Mouse (Mus musculus): ENCODE results near the gene Ifnb1. TPM values are rescaled to one million over a fixed set of nuclear protein-coding genes. Genes with fewer than 3 reads are reported as not detected.
"Not testable (repeated sequence)": the region's sequence is repeated elsewhere in the genome, so short reads cannot be mapped to it uniquely, and the experiment has no call there.

The Ifnb1 gene
- polyA plus RNA-seq (2012; ENCODE audit: insufficient read depth, insufficient read length, missing spikeins): not detected in 2 replicates

DNA sequence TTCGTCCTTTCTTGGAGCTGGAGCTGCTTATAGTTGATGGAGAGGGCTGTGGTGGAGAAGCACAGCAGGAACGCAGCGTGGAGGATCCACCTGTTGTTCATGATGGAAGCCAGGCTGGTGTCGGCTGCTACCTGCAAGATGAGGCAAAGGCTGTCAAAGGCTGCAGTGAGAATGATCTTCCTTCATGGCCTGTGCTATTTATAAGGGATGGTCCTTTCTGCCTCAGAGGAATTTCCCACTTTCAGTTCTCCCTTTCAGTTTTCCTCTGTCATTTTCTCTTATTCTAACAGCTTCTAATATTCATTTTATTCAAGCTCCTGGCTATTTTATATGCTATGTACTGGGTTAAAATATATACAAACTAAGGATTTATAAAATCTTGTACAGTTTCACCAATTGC lies at the start of gene Ifnb1:
Gene Ifnb1, minus strand, starts transcription at position 101 of the 400 bp plus-strand sequence.
- H3K4me1 ChIP-seq (ENCODE audit: control insufficient read depth, insufficient read depth, low read length): peaks cover 11% of the 10 kb centered on the region
- TF ChIP-seq CTCF (IDR thresholded peaks at IDR 0.05; ENCODE audit: low read depth, low read length) (no peak), POLR2A (IDR thresholded peaks at IDR 0.05; ENCODE audit: borderline replicate concordance, low read depth, low read length) (no peak)
- H3K4me3 ChIP-seq (ENCODE audit: insufficient read depth, low read length): no peak within 1 kb of the TSS
- H3K27ac ChIP-seq (ENCODE audit: insufficient read depth, low read depth, low read length): no peak within 1 kb of the TSS

DNA sequence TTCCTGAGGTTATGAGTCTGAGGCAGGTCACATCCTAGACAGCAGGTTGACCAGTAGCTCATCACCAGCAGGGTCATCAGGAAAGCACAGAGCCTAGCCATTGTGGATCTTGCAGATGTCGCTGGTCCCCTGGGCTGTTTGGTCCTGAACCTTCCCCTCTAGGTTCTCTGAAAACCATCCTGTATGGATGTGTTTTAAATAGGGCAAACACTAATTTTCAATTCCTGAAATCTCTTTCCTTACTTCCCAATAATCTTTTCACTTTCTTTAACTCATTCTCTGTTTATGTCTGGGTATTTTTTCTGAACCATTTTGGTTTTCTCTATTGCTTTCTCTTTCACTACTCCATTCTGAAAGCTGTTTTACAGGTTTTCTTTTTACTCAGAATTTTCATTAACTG lies 49.1 kb upstream of the Ifnb1 start, which contains the start of gene Ifna14:
Gene Ifna14, minus strand, starts transcription at position 101 of the 400 bp plus-strand sequence.
- TF ChIP-seq CTCF (IDR thresholded peaks at IDR 0.05; ENCODE audit: low read depth, low read length): no peak
- no peak for TF ChIP-seq POLR2A (IDR thresholded peaks at IDR 0.05; ENCODE audit: borderline replicate concordance, low read depth, low read length)
- no peak within 1 kb of the TSS for H3K4me3 ChIP-seq (ENCODE audit: insufficient read depth, low read length)
- H3K27ac ChIP-seq (ENCODE audit: insufficient read depth, low read depth, low read length): no peak within 1 kb of the TSS
- peaks cover 2% of the 10 kb centered on the region; the same call in 1 of the 2 replicates for H3K4me1 ChIP-seq (ENCODE audit: control insufficient read depth, insufficient read depth, low read length)

DNA sequence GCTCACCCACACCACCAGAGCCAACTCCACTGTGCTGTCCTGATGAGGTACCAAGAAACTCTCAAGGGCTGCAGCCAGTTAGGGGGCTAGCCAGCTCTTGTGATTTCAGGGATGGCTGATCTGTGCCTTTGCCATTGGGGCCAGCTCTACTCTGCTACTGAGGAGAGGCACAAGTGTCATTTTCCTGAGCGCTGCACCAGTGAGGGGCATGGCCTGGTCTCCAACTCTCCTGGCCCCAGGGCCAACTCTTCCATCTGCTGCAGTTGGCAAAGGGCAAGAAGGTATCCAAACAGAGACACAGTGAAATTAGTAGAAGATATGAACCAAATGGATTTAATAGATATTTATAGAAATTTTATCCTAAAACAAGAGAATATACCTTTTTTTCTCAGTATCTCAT lies 39.2 kb upstream of the Ifnb1 start:
- Histone ChIP-seq H3K4me1 (ENCODE audit: control insufficient read depth, insufficient read depth, low read length) (no peaks in the 10 kb centered on the region), H3K27ac (ENCODE audit: insufficient read depth, low read depth, low read length) (no peak overlapping the region), H3K4me3 (ENCODE audit: insufficient read depth, low read length) (no peak overlapping the region)
- TF ChIP-seq POLR2A (IDR thresholded peaks at IDR 0.05; ENCODE audit: borderline replicate concordance, low read depth, low read length) (no peak), CTCF (IDR thresholded peaks at IDR 0.05; ENCODE audit: low read depth, low read length) (no peak)

DNA sequence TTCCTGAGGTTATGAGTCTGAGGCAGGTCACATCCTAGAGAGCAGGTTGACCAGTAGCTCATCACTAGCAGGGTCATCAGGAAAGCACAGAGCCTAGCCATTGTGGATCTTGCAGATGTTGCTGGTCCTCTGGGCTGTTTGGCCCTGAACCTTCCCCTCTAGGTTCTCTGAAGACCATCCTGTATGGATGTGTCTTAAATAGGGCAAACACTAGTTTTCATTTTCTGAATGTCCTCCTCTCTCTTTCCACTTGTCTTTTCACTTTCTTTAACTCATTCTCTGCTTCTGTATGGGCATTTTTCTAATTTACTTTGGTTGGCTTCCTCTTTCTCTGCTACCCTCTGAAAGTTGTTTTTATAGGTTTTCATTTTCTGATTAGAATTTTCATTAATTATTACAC lies 35.6 kb upstream of the Ifnb1 start, which contains the start of gene Ifna15:
Gene Ifna15, minus strand, starts transcription at position 101 of the 400 bp plus-strand sequence.
- H3K27ac ChIP-seq (ENCODE audit: insufficient read depth, low read depth, low read length); H3K4me1 ChIP-seq (ENCODE audit: control insufficient read depth, insufficient read depth, low read length); H3K4me3 ChIP-seq (ENCODE audit: insufficient read depth, low read length): not testable (repeated sequence)

DNA sequence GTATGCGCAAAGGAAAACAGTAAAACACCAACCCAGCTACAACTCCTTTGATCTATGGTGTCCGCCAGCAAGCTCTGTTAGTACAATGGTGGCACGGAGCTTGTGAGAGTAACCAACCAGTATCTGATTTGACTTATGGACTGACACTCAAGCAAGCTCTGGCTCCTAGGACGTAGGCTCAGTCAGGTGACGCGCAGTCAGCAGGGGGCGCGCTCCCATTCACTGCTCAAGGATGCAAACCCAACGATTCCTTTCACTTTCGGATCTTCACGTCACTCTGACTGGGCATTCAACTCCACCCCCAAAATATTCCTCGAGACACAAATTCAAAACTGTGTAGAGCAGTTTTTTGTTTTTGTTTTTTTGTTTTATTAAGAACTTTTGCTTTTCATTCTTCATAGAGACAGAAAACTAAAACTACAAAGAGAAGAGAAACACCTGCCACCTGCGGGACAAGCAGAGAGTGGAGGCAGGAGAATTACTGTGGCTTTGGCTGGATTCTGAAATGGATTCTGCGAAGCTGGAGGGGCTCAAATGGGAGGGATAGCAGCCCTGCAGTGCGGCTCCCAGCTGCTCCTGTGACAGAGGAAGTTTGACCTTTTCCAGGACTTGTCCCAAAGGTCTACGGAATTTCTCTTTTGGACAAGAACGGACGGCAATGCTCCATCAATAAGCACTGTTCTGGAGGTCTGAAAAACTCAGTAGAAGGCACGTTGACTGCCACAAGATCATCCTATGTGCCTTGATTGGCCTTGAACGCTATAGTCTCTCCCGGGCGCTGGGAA lies 27.8 kb upstream of the Ifnb1 start:
- H3K27ac ChIP-seq (ENCODE audit: insufficient read depth, low read depth, low read length): no peak overlapping the region

DNA sequence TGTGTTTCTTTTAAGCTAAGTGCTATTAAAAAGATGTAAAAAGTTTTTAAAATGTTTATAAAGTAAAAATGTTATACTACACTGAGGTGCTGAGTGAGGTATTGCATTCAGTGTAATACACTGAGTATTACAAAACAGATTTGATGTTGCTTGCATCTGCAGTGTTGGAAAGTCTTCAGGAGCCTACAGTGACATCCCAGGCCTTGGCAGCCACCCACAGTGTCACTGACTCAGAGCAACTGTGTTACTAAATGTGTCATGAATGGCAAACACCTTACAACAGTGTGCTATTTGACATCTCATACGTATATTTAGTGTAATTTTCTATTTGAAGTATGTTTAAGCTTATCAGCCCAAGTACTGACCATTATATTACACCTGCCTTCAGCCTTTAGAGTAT lies 25.4 kb upstream of the Ifnb1 start:
- peaks cover 7% of the 10 kb centered on the region; the same call in 1 of the 2 replicates for H3K4me1 ChIP-seq (ENCODE audit: control insufficient read depth, insufficient read depth, low read length)
- no peak overlapping the region for H3K27ac ChIP-seq (ENCODE audit: insufficient read depth, low read depth, low read length)
- no peak overlapping the region for H3K4me3 ChIP-seq (ENCODE audit: insufficient read depth, low read length)
- no peak for TF ChIP-seq CTCF (IDR thresholded peaks at IDR 0.05; ENCODE audit: low read depth, low read length)
- TF ChIP-seq POLR2A (IDR thresholded peaks at IDR 0.05; ENCODE audit: borderline replicate concordance, low read depth, low read length): no peak

More for the DNA sequence above, 27.8 kb upstream of the Ifnb1 start:
- TF ChIP-seq POLR2A (IDR thresholded peaks at IDR 0.05; ENCODE audit: borderline replicate concordance, low read depth, low read length): no peak
- TF ChIP-seq CTCF (IDR thresholded peaks at IDR 0.05; ENCODE audit: low read depth, low read length): peak; percentile 40
- Histone ChIP-seq H3K4me1 (ENCODE audit: control insufficient read depth, insufficient read depth, low read length) (peaks cover 7% of the 10 kb centered on the region; the same call in 1 of the 2 replicates), H3K4me3 (ENCODE audit: insufficient read depth, low read length) (peak overlapping the region; percentile 57)

DNA sequence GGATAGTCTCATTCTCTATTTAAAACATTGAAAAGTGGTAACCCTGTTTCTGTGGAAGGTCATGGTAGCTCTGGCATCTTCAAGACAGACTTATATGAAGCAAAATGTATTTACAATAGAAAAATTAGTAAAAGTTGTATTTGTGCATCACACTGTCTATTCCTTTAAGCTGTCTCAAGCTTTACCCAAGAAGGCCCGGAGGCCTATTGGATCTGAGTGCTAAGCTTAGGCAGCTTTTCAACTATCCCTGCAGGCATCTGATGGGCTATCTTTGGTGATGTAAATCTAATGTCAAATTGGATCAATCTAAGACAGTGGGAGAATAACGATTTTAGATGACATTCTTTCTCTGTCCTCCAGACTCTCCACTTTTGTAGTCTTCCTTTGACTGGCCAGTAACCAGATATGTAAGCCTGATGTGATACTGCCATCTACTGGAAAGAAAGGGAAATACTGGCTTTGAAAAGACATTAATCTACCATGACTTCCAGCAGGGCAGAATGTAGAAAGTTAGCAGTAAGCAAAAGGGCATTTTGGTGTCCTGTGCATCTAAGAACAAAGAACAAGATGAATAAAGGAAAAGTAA lies 21.2 kb upstream of the Ifnb1 start:
- Histone ChIP-seq H3K4me3 (ENCODE audit: insufficient read depth, low read length) (no peak overlapping the region), H3K27ac (ENCODE audit: insufficient read depth, low read depth, low read length) (no peak overlapping the region), H3K4me1 (ENCODE audit: control insufficient read depth, insufficient read depth, low read length) (peaks cover 2% of the 10 kb centered on the region; the same call in 1 of the 2 replicates)
- TF ChIP-seq CTCF (IDR thresholded peaks at IDR 0.05; ENCODE audit: low read depth, low read length) (no peak), POLR2A (IDR thresholded peaks at IDR 0.05; ENCODE audit: borderline replicate concordance, low read depth, low read length) (no peak)

DNA sequence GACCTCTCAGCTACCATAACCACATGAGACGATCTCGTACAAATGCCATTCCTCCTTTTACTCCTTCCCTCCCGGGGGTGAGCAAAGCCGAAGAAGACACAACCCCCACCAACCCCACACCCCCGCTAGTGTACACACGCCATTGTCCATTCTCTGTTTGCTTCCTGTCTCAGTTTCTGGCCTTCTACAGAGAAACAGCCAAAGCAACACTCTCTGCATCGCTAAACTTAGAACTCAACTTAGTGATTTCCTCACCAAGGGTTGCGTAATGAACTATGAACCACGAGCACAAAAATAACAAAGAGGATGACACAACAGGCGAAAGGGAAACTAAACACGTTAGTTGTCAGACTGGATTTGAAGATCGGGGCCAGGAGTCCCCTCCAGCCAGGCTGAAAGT lies 14.8 kb upstream of the Ifnb1 start:
- H3K27ac ChIP-seq (ENCODE audit: insufficient read depth, low read depth, low read length): peak overlapping the region; percentile 55
- peaks cover 15% of the 10 kb centered on the region for H3K4me1 ChIP-seq (ENCODE audit: control insufficient read depth, insufficient read depth, low read length)
- H3K4me3 ChIP-seq (ENCODE audit: insufficient read depth, low read length): peak overlapping the region; percentile 49

DNA sequence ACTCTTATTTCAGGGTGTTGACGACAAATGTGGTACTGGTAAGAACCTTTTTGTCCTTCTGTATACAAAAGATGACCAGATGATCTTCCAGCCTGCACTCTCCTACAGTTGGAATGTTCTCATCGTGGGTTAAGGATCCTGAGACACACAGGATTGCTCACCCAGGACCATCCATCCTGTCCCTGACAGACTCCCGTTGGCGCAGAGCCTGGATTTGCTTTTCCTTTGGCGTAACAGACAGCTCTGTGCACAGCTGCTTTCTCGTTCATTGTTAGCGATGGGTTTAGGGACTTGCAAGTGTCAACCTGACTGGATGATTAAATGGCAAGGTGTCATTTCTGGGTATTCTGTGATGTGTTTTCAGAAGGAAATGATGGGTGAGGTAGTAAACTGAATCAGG lies 14.1 kb upstream of the Ifnb1 start:
- Histone ChIP-seq H3K4me1 (ENCODE audit: control insufficient read depth, insufficient read depth, low read length) (peaks cover 15% of the 10 kb centered on the region), H3K27ac (ENCODE audit: insufficient read depth, low read depth, low read length) (no peak overlapping the region), H3K4me3 (ENCODE audit: insufficient read depth, low read length) (no peak overlapping the region)
- TF ChIP-seq CTCF (IDR thresholded peaks at IDR 0.05; ENCODE audit: low read depth, low read length) (no peak), POLR2A (IDR thresholded peaks at IDR 0.05; ENCODE audit: borderline replicate concordance, low read depth, low read length) (no peak)

More for the DNA sequence above, 14.8 kb upstream of the Ifnb1 start:
- TF ChIP-seq CTCF (IDR thresholded peaks at IDR 0.05; ENCODE audit: low read depth, low read length) (no peak), POLR2A (IDR thresholded peaks at IDR 0.05; ENCODE audit: borderline replicate concordance, low read depth, low read length) (no peak)

DNA sequence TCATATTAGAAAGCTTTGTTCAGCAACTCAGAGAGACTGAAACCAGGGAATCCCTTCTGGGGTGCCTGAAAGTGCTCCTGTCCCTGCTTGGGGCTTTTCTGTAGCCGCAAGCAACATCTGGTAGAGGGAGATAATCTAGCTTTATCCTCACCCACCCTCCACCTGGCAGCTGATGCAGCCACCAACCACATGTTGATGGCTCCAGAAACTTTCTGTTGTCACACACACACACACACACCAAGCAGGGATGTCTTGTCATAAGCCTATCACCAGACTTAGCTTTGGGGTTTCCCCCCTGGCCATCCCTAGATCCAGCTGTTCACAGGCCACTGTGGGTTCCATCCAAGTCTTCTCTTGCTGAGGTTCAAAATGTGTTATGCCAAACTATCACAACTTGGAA lies 13.2 kb upstream of the Ifnb1 start:
- TF ChIP-seq CTCF (IDR thresholded peaks at IDR 0.05; ENCODE audit: low read depth, low read length) (no peak), POLR2A (IDR thresholded peaks at IDR 0.05; ENCODE audit: borderline replicate concordance, low read depth, low read length) (no peak)
- Histone ChIP-seq H3K27ac (ENCODE audit: insufficient read depth, low read depth, low read length) (no peak overlapping the region), H3K4me3 (ENCODE audit: insufficient read depth, low read length) (no peak overlapping the region), H3K4me1 (ENCODE audit: control insufficient read depth, insufficient read depth, low read length) (peaks cover 15% of the 10 kb centered on the region)

All from bone marrow macrophage, adult 2 months (primary cell).